Mouse (Mus musculus): Measurements from ENCODE around the gene Cd3e. TPM values are rescaled to one million over a fixed set of nuclear protein-coding genes. Genes with fewer than 3 reads are reported as not detected.

Cd3e gene
- polyA plus RNA-seq, 1 experiment from 2014 or later, result 1.6 TPM

DNA sequence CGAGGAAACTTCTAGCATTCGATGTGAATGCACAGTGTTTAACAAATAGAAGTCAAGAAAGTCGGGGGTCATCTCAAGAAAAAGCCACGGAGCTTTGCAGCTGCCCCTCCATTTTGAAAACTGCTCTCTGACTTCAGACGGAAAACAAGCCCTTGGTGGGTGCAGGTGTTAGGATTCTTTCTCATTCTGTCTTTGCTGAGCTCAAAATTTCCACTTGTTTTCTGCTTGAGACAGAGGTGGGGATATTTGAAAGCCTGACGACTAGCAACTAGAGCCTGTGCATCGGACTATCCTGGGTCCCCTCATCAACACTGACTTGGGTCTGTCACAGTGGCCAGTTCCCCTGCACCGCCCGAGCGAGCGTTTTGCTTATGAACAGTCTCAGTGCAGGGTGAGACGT lies 2.0 kb downstream of the Cd3e start:
- Histone ChIP-seq H3K27ac (ENCODE audit: low read length) (no peak overlapping the region), H3K36me3 (ENCODE audit: control insufficient read depth, insufficient read depth, low read length) (no peaks in the 10 kb centered on the region), H3K4me3 (replicated peaks; ENCODE audit: low read length) (no peak overlapping the region), H3K9ac (ENCODE audit: low read length) (no peak overlapping the region), H3K9me3 (replicated peaks; ENCODE audit: control insufficient read depth, low read length) (no peaks in the 10 kb centered on the region), H3K4me2 (ENCODE audit: low read depth, low read length) (no peak overlapping the region), H3K4me1 (ENCODE audit: control insufficient read depth, insufficient read depth, low read length) (no peaks in the 10 kb centered on the region), H3K27me3 (ENCODE audit: control insufficient read depth, insufficient read depth, low read length) (no peaks in the 10 kb centered on the region)
- 56% methylated on average over 12 of the region's 12 CpGs for WGBS
- no peak for ATAC-seq (ENCODE audit: insufficient read depth, low FRiP score)

DNA sequence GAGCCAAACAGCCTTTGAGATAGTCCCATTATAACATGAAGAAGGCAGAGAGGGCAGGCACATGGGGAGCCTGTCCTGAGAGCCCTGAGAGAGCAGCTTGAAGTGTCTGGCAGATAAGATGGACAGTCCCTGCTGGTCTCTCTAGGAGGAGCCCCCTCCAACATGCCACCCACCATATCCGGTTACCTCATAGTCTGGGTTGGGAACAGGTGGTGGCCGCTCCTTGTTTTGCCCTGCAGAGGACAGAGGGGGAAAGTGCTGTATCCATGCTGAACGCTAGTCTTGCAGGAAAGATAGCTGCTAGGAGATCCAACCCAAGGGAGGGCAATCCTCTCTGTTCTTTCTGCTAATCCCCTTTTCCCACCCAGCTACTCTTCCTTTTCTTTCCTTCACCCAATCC lies 9.2 kb downstream of the Cd3e start:
- H3K4me2 ChIP-seq (ENCODE audit: low read depth, low read length), result no peak overlapping the region
- H3K9me3 ChIP-seq (replicated peaks; ENCODE audit: control insufficient read depth, low read length), result no peaks in the 10 kb centered on the region
- ATAC-seq (ENCODE audit: insufficient read depth, low FRiP score), result no peak
- no peaks in the 10 kb centered on the region for H3K36me3 ChIP-seq (ENCODE audit: control insufficient read depth, insufficient read depth, low read length)
- no peak overlapping the region for H3K4me3 ChIP-seq (replicated peaks; ENCODE audit: low read length)
- no peaks in the 10 kb centered on the region for H3K27me3 ChIP-seq (ENCODE audit: control insufficient read depth, insufficient read depth, low read length)
- no peak overlapping the region for H3K27ac ChIP-seq (ENCODE audit: low read length)
- 66% methylated on average over 3 of the region's 3 CpGs for WGBS
- no peaks in the 10 kb centered on the region for H3K4me1 ChIP-seq (ENCODE audit: control insufficient read depth, insufficient read depth, low read length)
- H3K9ac ChIP-seq (ENCODE audit: low read length), result no peak overlapping the region

DNA sequence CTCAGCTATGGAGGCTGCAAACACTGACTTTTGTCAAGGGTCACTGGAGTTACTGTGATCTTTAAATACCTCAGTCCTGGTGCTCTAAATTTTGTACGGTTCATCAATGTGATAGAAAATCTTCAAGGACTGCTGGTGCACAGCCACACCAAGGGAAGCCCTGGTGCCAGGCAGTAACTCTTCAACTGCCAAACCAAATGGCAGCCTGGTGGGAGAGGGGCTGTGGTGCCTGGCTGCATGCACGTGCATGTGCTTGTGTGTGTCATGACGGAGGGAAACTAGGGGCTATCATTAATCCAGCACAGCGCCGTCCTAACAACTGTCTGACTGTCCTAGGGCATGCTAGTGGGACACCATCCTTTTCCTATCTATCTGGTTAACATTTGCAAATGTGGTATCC lies 9.7 kb downstream of the Cd3e start:
- no peaks in the 10 kb centered on the region for H3K27me3 ChIP-seq (ENCODE audit: control insufficient read depth, insufficient read depth, low read length)
- WGBS, result 69% methylated on average over 5 of the region's 5 CpGs
- H3K36me3 ChIP-seq (ENCODE audit: control insufficient read depth, insufficient read depth, low read length), result no peaks in the 10 kb centered on the region
- no peak overlapping the region for H3K4me3 ChIP-seq (replicated peaks; ENCODE audit: low read length)
- no peak for ATAC-seq (ENCODE audit: insufficient read depth, low FRiP score)
- H3K9ac ChIP-seq (ENCODE audit: low read length), result no peak overlapping the region
- no peak overlapping the region for H3K4me2 ChIP-seq (ENCODE audit: low read depth, low read length)
- H3K4me1 ChIP-seq (ENCODE audit: control insufficient read depth, insufficient read depth, low read length), result no peaks in the 10 kb centered on the region
- no peaks in the 10 kb centered on the region for H3K9me3 ChIP-seq (replicated peaks; ENCODE audit: control insufficient read depth, low read length)
- H3K27ac ChIP-seq (ENCODE audit: low read length), result no peak overlapping the region

DNA sequence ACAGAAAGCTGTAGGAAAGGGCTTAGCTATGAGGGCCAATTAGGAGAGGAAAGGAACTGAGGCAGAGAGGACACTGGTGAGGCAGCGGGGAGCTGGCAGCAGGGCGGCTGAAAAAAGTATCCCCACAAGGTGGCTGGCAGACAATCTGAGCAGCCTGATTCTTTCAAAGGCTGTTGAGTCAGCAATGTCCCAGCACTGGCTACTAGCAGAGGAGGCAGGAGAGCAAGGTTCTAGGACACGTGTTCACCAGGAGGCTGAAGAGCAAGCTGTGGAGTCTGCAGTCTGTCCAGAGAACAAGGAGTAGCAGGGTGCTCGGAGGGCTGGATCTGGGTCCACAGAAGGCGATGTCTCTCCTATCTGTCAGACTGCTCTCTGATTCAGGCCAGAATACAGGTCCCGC lies 10.3 kb downstream of the Cd3e start:
- Histone ChIP-seq H3K36me3 (ENCODE audit: control insufficient read depth, insufficient read depth, low read length) (no peaks in the 10 kb centered on the region), H3K27me3 (ENCODE audit: control insufficient read depth, insufficient read depth, low read length) (no peaks in the 10 kb centered on the region), H3K9me3 (replicated peaks; ENCODE audit: control insufficient read depth, low read length) (no peaks in the 10 kb centered on the region), H3K27ac (ENCODE audit: low read length) (no peak overlapping the region), H3K9ac (ENCODE audit: low read length) (no peak overlapping the region), H3K4me2 (ENCODE audit: low read depth, low read length) (no peak overlapping the region), H3K4me1 (ENCODE audit: control insufficient read depth, insufficient read depth, low read length) (no peaks in the 10 kb centered on the region), H3K4me3 (replicated peaks; ENCODE audit: low read length) (no peak overlapping the region)
- no peak for ATAC-seq (ENCODE audit: insufficient read depth, low FRiP score)
- WGBS, result 56% methylated on average over 6 of the region's 6 CpGs

DNA sequence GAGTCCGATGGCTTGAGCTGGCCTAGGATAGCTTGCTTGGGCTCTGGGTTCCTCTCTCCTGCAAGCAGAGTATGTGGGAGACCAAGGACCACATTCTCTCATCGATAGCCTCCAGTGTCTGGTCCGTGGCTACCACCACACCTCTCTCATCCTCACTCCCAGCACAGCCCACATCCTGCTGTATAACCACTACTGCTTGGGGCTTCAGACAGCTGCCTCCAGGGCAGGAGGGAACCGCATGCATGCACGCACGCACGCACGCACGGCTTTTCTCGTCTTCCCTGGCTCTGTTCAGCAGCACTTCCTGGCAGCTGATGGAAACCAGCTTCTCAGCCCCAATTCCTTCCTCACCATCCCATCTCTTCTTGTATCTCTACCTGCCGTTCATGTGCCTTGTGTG lies 11.3 kb downstream of the Cd3e start:
- no peaks in the 10 kb centered on the region for H3K9me3 ChIP-seq (replicated peaks; ENCODE audit: control insufficient read depth, low read length)
- H3K27me3 ChIP-seq (ENCODE audit: control insufficient read depth, insufficient read depth, low read length), result no peaks in the 10 kb centered on the region
- H3K4me2 ChIP-seq (ENCODE audit: low read depth, low read length), result no peak overlapping the region
- H3K4me3 ChIP-seq (replicated peaks; ENCODE audit: low read length), result no peak overlapping the region
- no peaks in the 10 kb centered on the region for H3K4me1 ChIP-seq (ENCODE audit: control insufficient read depth, insufficient read depth, low read length)
- H3K36me3 ChIP-seq (ENCODE audit: control insufficient read depth, insufficient read depth, low read length), result no peaks in the 10 kb centered on the region
- ATAC-seq (ENCODE audit: insufficient read depth, low FRiP score), result no peak
- H3K9ac ChIP-seq (ENCODE audit: low read length), result no peak overlapping the region
- 65% methylated on average over 11 of the region's 11 CpGs for WGBS
- no peak overlapping the region for H3K27ac ChIP-seq (ENCODE audit: low read length)

DNA sequence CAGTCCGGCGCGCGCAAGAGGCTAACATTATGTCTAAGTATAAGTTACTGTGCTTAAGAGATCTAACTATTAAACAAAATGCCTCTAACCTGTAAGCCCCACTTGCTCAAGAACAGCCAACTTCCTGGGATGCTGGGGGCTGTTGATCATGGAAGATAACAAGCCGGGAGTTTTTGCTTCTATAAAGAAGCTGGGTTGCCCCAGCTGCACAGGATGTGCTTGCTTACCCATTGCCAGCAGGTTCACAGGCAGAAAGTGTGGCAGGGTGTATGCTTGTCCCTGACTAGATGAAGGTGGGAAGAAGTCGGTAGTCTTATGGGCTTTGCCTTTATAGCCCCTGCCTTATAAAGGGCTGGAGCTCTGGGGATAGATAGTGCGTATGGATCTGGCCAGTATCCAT lies 12.8 kb downstream of the Cd3e start:
- Histone ChIP-seq H3K4me1 (ENCODE audit: control insufficient read depth, insufficient read depth, low read length) (no peaks in the 10 kb centered on the region), H3K9me3 (replicated peaks; ENCODE audit: control insufficient read depth, low read length) (no peaks in the 10 kb centered on the region), H3K36me3 (ENCODE audit: control insufficient read depth, insufficient read depth, low read length) (no peaks in the 10 kb centered on the region), H3K4me2 (ENCODE audit: low read depth, low read length) (no peak overlapping the region), H3K9ac (ENCODE audit: low read length) (no peak overlapping the region), H3K4me3 (replicated peaks; ENCODE audit: low read length) (no peak overlapping the region), H3K27me3 (ENCODE audit: control insufficient read depth, insufficient read depth, low read length) (no peaks in the 10 kb centered on the region), H3K27ac (ENCODE audit: low read length) (no peak overlapping the region)
- WGBS, result 94% methylated on average over 7 of the region's 7 CpGs
- ATAC-seq (ENCODE audit: insufficient read depth, low FRiP score), result no peak

DNA sequence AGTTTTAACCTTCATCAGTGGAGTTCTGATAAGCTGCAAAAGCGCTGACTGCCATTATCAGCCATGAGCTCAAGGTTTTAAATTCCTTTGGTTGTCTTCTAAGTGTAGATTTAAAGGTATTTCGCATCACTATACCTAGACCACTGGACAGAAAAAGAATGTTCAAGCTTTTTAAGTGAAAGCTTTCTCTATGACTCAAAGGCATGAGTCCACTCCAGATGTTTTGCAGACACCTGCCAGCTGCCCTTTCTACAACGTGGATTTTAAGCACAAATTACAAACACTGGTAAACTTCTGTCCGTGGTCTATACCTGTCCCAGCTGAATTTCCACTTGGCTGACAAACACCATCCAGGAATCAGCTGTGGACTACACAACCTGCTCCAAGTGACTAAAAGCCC lies 14.5 kb downstream of the Cd3e start:
- H3K4me1 ChIP-seq (ENCODE audit: control insufficient read depth, insufficient read depth, low read length), result no peaks in the 10 kb centered on the region
- H3K27ac ChIP-seq (ENCODE audit: low read length), result no peak overlapping the region
- ATAC-seq (ENCODE audit: insufficient read depth, low FRiP score), result no peak
- H3K27me3 ChIP-seq (ENCODE audit: control insufficient read depth, insufficient read depth, low read length), result no peaks in the 10 kb centered on the region
- no peaks in the 10 kb centered on the region for H3K36me3 ChIP-seq (ENCODE audit: control insufficient read depth, insufficient read depth, low read length)
- H3K4me2 ChIP-seq (ENCODE audit: low read depth, low read length), result no peak overlapping the region
- no peak overlapping the region for H3K9ac ChIP-seq (ENCODE audit: low read length)
- no peak overlapping the region for H3K4me3 ChIP-seq (replicated peaks; ENCODE audit: low read length)
- WGBS, result 67% methylated on average over 4 of the region's 4 CpGs
- no peaks in the 10 kb centered on the region for H3K9me3 ChIP-seq (replicated peaks; ENCODE audit: control insufficient read depth, low read length)

DNA sequence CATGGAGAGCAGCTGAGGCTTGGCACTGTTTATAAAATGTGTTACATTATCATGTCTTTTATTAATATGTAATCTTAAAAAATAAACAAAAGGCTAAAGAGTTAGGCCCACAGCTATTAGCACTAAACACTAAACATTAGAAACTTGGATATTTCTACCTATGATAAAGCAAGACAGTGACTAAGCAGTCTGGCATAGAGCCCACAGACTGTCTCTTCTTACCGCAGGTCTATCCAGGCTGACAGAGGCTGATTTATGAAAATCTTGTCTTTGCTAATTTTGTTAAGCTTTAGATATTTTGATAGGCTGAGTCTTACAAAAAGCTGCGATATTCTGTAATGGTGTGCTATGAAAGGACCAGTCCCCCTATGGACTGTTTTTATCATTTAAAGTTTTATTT lies 16.2 kb downstream of the Cd3e start:
- ATAC-seq (ENCODE audit: insufficient read depth, low FRiP score), result no peak
- Histone ChIP-seq H3K4me1 (ENCODE audit: control insufficient read depth, insufficient read depth, low read length) (no peaks in the 10 kb centered on the region), H3K36me3 (ENCODE audit: control insufficient read depth, insufficient read depth, low read length) (no peaks in the 10 kb centered on the region), H3K27ac (ENCODE audit: low read length) (no peak overlapping the region), H3K4me3 (replicated peaks; ENCODE audit: low read length) (no peak overlapping the region), H3K9me3 (replicated peaks; ENCODE audit: control insufficient read depth, low read length) (no peaks in the 10 kb centered on the region), H3K27me3 (ENCODE audit: control insufficient read depth, insufficient read depth, low read length) (no peaks in the 10 kb centered on the region; the same call in 1 of the 2 replicates), H3K4me2 (ENCODE audit: low read depth, low read length) (no peak overlapping the region), H3K9ac (ENCODE audit: low read length) (no peak overlapping the region)
- 73% methylated on average over 2 of the region's 2 CpGs for WGBS

DNA sequence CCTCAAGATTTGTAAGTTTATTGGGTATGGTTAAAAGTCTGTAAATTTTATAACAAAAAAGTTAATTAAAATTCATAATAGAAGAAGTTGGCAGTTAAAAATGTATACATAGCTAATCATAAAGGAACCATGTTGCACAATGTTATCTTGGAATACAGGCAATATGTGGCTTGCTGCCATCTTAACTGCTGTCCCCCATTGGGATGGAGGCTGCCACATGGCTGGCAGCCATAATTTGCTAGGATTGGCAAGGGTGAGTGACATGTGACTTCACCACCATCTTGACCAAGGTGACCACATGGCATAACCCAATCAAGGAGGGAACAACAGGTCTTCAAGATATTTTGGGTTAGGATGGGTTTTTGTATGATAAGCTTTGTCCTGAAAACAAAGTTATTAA lies 17.2 kb downstream of the Cd3e start:
- H3K9me3 ChIP-seq (replicated peaks; ENCODE audit: control insufficient read depth, low read length), result no peaks in the 10 kb centered on the region
- no peaks in the 10 kb centered on the region for H3K4me1 ChIP-seq (ENCODE audit: control insufficient read depth, insufficient read depth, low read length)
- ATAC-seq (ENCODE audit: insufficient read depth, low FRiP score), result no peak

DNA sequence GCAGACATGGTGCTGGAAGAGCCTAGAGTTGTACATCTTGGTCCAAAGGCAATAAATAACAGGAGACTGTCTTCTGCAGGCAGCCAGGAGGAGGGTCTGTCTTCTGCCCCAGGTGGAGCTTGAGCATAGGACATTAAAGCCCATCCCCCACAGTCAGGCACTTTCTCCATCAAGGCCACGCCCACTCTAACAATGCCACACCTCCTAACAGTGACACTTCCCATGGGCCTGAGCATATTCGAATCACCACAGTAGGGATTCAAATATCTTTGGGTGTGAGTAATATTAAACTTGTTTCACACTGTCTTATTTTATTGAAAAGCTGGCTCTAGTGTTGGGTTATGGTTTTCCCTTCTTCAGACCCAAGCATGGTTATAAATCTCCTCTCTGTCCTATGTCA lies 17.6 kb downstream of the Cd3e start:
- Histone ChIP-seq H3K4me1 (ENCODE audit: control insufficient read depth, insufficient read depth, low read length) (no peaks in the 10 kb centered on the region), H3K9me3 (replicated peaks; ENCODE audit: control insufficient read depth, low read length) (no peaks in the 10 kb centered on the region), H3K9ac (ENCODE audit: low read length) (no peak overlapping the region), H3K27me3 (ENCODE audit: control insufficient read depth, insufficient read depth, low read length) (no peaks in the 10 kb centered on the region; the same call in 1 of the 2 replicates), H3K4me3 (replicated peaks; ENCODE audit: low read length) (no peak overlapping the region), H3K27ac (ENCODE audit: low read length) (no peak overlapping the region), H3K36me3 (ENCODE audit: control insufficient read depth, insufficient read depth, low read length) (no peaks in the 10 kb centered on the region), H3K4me2 (ENCODE audit: low read depth, low read length) (no peak overlapping the region)
- ATAC-seq (ENCODE audit: insufficient read depth, low FRiP score), result no peak
- 77% methylated on average over 2 of the region's 2 CpGs for WGBS

More for the DNA sequence above, 17.2 kb downstream of the Cd3e start:
- no peak overlapping the region for H3K4me2 ChIP-seq (ENCODE audit: low read depth, low read length)
- H3K9ac ChIP-seq (ENCODE audit: low read length), result no peak overlapping the region
- no peak overlapping the region for H3K4me3 ChIP-seq (replicated peaks; ENCODE audit: low read length)
- no peaks in the 10 kb centered on the region for H3K36me3 ChIP-seq (ENCODE audit: control insufficient read depth, insufficient read depth, low read length)
- no peaks in the 10 kb centered on the region; the same call in 1 of the 2 replicates for H3K27me3 ChIP-seq (ENCODE audit: control insufficient read depth, insufficient read depth, low read length)
- no peak overlapping the region for H3K27ac ChIP-seq (ENCODE audit: low read length)
